Mouse (Mus musculus): Measurements from ENCODE around the gene Ube2n.
A peak's percentile ranks its signal among the peaks of the same experiment; 100 is the strongest.

Gene Ube2n

DNA sequence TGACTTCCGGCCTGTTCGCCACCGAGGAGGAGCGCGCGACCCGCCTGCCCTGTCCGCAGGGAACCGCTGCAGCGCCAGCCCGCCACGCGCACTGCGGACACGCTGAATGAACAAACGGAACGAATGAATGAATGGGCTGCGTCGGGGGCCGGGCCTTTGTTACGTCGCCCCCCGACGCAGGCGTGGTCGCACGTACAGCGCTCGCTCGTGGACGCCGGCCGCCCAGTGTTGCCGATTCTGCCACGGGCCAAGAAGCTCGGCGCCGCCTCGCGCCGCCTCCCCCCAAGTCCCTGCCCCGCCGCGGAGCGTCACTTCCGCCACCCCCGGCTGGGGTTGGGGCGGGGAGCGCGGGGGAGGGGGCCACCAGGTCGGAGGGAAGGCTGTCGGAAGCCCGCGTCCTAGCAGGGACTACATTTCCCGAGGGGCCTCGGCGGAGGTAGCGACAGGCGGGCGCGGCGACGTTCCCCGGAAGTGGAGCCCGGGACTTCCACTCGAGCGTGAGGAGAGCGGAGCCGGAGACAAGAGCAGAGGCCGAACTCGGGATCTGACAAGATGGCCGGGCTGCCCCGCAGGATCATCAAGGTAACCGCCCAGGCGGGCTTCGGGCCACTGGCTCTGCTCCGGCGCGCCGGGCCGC is at the start of gene Ube2n:
Gene Ube2n, plus strand, starts transcription at position 490 of the 637 bp plus-strand sequence.
- peak; percentile 99 for DNase-seq (ENCODE audit: low read depth, low spot score)

DNA sequence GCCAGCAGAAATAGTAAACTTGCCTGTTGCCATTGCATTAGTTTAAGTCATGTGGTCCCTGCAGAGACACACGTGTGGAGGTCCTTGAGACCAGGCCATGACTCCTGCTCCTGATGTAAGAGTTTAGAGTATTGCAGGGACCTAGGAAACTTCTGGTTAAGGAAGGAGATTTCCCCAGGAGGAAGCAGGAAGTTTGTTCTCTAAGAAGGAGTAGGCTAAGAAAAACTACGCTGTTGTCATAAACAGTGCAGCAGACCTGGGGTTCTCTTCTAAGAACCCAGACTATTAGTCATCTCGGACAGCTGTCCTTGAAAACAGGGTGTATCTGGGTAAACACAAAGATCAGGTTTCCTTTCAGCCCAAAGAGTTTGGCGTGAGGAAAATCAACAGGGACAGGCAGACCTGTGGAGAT is 49.5 kb upstream of the Ube2n start:
- no peak for DNase-seq (ENCODE audit: low read depth, low spot score)

DNA sequence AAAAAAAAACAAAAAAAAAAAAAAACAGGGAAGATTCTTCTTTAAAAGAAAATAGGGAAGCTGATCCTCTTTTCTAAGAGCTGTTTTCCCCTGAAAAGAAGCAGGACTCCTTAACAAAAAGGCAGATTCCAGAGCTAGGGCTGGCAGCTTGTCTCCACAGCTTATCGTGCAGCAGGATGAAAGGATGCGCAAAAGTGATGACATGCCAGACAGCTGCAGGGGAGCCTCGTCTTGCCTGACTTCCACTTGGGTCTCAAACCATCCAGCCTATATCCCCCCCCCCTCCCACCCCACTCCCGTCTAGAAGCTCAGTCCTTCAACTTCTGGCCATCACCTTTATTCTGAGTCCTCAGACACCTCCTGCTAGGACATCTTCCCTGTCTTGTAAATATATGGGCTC is 46.1 kb upstream of the Ube2n start:
- no peak for DNase-seq (ENCODE audit: low read depth, low spot score)

DNA sequence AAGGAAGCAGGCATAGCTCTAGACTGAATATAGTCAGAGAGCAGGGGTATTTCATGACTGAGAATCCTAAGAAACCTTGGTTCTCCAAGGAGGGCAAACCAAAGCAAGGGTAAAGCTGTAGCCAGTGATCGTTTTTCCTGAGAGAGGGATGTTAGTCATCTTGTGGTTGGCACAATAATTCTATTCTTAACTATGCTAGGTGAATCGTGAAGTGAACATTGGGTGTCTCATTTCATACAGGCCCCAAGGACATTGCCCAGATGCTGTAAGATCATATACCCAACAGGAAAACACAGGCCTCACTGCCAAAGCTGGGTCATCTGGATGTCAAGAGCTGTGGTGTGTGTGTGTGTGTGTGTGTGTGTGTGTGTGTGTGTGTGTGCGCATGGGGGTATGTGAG is 43.8 kb upstream of the Ube2n start:
- DNase-seq (ENCODE audit: low read depth, low spot score) = no peak

DNA sequence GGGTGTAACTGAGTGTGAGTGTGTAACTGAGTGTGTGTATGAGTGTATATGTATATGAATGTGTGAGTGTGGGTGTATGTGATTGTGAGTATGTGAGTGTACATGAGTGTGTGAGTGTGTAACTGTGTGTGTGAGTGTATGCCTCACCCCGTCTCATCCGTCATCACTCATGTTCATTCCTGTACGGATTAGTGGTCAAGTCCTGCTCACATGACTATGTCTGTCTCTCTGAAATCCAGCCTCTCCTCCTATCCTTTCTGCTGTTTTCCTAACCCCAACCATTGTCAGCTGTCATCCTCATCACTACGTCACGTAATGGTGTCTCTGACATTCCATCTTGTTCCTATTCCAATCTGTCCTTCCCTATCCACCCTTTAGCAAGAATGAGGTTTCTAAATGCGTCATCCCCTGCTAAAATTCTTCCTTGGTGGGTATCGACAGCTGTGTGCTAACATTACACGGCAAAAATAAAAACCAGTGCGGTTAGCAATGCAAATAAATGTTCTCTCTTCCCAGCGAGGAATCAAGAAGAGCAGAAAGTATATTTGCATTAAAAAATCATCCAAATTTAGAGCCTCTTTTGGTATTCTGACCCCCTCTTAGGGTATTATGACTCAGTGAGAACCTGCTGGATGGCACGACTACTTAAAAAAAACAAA is 42.9 kb upstream of the Ube2n start:
- DNase-seq (ENCODE audit: low read depth, low spot score) = peak; percentile 70

DNA sequence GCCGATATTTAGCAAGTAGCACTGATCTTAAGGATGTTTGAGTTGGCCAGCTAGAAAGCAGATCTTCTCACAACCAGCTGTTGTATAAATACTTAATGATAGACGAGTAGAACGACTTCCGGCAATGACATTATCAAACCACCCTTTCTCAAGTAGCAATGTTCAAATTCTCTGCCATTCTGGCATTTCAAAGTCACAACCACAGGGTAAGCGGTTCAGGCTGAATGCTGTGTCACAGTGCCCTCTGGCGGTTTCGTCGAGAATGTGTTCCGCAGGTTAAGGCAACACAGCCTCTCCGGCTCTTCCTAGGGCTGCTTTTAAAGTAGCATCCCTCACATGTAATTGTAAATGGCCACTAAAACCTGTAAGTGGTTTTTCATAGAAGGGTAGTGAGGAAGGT is 39.0 kb upstream of the Ube2n start:
- peak; percentile 84 for DNase-seq (ENCODE audit: low read depth, low spot score)

DNA sequence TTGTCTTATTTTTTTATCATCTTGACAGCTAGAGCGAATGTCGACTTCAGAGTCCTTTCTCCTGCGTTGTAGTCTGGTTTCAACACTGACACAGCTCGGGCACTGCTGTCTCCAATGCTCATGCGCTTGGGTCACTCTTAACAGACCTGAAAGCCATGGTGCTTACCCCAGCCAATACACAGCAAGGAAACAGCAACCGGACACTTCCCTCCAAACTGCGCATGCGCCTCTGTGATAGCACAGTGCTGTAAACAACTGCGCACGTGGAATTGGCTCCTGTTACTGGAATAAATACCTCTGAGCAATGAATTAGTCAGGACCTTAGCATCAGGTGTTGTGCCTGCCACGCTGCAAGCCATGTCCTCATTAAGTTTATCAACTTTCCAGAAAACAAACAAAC is 37.4 kb upstream of the Ube2n start:
- no peak for DNase-seq (ENCODE audit: low read depth, low spot score)

DNA sequence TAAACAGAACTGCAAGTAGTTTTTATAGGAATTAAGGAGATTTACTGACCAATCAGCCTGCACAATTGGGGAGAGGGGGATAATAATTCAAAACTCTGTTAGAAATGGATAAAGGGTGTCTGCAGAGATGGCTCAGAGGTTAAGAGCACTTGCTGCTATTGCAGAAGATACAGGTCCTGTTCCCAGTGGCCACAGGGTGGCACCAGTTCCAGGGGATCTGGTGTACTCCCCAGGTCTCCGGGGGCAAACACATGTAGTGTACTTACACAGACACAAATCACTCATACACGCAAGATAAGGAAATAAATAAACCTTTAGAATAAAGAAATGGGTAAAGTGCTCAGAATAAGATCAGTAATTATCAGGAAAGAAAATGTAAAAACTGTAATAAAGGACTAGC is 25.3 kb upstream of the Ube2n start:
- DNase-seq (ENCODE audit: low read depth, low spot score) = peak; percentile 58

DNA sequence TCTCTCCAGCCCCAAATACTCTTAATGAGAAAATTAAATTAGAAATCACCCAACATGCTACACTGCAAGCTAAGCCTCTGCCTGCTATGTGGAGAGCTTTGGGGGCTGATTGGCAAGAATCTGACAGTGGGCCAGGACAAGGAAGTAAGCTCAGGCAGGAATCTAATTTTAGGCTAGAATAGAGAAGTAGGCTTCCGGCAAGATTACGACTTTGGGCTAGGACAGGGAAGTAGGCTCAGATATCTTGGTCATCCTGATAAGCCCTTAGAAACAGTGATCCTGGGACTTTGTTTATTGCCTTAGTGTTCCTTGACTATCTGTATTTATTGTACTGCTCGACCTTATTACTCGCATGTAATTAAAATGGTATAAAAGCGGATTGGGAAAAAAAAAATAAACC is 20.7 kb upstream of the Ube2n start:
- no peak for DNase-seq (ENCODE audit: low read depth, low spot score)

DNA sequence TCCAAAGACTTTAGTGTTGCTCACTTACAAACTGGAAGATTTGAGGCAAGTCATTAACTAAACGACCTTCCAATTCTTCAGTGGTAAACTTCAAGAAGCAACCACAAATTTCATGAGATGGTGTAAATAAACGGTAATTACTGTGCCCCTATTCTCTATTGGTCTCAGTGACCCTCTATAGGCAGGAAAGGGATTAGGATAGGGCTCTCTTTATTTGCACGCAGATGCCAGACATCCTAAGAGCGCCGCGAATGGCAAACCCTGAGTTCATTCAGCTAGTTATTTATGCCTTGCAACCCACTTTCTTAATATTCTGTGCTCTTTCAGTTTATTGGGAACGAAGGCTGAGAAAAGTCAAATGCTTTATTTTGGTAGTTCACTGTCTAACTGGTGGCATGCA is 13.9 kb upstream of the Ube2n start:
- DNase-seq (ENCODE audit: low read depth, low spot score) = no peak

DNA sequence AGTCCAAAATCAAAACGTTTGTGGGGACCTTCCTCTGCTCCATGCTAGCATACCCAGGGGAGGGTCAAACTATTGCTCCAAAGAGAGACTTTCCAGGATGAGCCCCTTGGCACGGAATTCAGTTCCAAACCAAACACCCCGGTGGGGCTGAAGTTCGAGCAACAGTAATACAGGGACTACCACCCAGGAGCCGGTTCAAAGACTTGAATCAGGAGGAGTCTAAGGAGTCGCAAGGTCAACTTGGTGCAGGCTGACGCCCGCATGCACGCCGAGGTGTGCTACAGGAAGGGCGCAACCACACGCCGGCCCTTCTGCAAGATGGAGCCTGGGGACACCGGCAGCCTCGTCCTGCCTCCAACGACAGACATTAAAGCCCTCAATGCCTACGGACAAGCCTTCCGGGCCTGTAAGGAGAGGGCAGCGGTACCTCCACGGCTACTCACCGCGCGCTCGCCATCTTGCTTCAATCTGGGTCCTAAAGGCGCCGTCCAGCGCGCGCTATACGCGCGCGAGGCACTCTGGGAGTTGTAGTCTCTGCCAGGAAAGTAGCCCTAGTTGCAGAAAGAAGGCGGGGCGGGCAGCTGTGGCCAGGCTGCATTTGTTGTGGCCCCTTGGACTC is 13.4 kb upstream of the Ube2n start, which contains the start of gene Mrpl42:
Gene Mrpl42, minus strand, starts transcription at position 478 of the 619 bp plus-strand sequence.
- DNase-seq (ENCODE audit: low read depth, low spot score) = peak; percentile 92

DNA sequence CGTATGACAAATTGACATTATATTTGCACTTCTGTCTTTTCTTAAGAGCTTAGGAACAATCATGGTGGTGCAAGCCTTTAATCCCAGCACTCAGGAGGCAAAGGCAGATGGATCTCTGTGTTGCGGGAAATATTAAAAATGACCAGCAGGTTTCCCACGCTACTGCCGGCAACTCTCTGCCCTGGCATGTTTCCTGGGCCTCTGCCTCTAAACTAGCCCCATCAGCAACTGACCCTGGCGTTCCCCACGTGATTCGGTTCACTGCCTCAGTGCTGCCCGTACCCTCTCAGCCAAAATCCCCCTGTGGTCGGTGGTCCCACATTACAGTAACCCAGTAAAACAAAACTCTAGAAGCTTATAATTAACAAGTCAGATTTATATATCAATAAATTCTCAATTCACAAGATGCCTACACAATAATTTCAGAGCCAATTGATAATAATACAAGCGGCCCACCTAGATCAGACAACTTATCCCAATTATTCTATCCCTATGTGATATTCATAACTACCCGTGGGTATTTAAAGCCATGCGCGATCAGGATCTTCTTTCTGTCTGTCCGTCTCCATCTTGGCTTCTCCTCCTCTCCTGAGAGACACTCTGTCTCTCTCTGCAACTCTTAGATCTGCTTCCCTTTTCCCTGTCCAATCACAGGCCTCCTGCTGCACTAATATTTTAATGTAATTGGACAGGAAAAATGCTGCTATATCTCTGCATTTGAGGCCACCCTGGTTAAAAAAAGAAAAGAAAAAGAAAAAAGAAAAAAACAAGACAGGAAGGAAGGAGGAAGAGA is 11.3 kb upstream of the Ube2n start:
- no peak for DNase-seq (ENCODE audit: low read depth, low spot score)

DNA sequence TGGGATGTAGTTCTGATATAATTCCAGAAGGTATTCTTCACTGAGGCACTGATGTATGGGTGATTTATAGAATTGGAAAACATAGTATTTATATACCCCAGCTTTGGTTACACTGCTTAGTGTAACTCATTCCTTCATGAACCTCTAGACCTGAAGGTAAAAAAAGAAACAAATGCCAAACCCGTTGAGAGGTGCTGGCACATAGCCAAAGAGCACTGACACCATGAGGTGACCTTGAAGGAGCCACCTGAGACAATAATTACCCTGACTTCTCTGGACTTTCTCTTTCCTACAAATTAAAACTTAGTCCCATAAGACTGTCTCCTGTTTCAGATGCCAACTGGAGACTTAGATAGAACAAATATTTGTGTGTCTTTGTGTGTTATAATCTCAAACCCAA is 10.6 kb upstream of the Ube2n start:
- DNase-seq (ENCODE audit: low read depth, low spot score) = no peak

DNA sequence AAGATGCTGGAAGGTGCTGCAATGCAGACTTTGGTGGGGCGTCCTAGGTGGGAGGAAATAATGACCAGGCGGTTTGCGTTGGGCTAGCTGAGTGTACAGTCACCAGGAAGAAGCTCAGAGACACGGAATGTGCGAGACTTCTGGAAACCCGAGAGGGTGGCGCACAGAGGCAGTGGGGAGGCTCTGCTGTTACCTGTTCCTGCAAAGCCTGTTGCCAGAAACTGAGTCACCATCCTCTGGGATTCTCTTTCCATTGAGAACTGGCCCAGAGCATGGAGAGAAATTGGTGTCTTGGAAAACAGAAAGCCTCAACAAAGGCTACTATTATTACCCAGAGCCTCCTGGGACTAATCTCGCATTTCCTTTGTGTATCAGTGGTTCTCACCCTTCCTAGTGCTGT is 6.8 kb upstream of the Ube2n start:
- no peak for DNase-seq (ENCODE audit: low read depth, low spot score)

DNA sequence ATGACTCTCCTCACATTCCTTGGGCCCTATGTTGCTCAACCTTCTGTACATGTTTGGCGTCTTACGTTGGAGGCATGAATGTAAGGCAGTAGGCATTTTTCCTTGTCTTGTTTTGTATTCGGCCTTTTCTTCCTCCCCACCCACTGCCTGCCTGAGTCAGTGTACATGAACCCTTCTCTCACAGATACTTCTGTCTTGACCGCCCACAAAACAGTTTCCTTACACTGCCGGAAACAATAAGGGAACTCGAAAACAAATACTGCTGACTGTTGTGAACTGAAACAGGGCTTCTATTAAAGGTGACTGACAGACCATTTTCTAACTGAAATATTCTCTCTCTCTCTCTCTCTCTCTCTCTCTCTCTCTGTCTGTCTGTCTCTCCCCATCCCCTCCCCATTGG is 6.2 kb upstream of the Ube2n start:
- DNase-seq (ENCODE audit: low read depth, low spot score) = peak; percentile 75

DNA sequence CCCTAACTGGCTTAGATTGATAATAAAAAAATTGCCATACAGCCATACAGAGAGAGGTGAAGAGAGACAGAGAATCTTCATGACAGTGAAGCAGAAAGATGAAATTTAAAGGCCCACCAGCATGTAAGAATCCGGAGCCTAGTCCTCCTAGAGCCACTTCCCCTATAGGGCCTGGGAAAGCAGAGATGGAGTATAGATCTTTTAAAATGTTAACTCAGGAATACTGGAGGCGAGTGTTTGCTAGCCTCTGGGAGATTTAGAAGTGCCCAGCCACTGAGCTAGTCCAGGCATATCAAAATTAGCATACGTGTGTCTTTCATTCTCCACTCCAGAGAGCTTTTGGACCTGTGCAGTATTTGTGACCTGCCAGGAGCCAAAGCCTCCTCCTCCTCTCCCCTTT is 5.7 kb upstream of the Ube2n start:
- DNase-seq (ENCODE audit: low read depth, low spot score) = no peak

DNA sequence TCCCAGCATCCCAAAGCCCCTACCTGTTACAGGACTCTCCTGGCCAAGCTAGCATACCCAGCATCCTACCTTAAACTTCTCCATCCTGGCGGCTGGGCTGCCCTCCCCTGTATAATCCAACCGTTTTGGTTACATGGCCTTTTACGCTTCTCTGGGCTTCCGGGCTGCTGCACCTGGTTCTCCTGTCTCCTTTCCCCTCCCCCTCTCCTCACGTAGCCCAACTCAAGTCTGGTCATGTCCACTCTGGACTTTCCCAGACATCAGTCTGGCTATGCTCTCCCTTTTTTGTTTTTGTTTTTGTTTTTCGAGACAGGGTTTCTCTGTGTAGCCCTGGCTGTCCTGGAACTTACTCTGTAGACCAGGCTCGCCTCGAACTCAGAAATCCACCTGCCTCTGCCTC is 2.3 kb upstream of the Ube2n start:
- no peak for DNase-seq (ENCODE audit: low read depth, low spot score)

DNA sequence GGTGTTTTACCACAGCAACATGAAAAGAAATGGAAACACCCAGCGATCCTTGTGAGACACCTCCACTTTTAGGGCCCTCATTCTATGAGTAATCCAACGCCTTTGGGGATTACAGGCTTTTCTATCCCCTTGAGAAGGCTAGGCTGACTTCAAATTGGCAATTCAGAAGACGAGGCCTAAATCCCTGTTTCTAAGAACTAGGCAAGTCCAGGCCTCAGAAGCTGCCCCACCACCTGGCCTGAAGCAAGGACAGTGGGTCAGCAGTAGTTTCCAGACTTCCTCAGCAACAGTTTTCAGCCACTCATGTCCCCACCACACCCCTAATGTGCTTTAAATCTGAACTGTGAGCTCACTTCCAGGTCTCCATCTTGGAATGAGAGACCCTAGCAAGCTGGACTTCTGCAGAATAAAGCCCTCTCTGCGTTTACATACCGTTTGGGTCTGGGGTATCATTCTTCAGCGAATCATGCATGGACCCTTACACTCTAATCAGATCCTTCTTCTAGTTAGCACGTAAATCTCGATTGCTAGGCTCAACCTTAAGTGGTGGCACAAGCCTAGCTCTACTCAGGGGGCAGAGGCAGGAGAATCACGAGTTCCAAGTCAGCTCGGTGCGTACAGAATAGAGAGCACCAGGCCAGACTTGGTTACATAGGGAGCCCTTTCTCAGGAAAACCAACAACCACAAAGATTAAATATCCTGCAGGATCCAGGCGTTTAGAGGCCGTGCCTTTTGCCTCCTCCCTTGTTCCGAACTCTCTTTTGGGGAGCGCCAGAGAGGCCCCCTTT is 983 bp upstream of the Ube2n start:
- peak; percentile 61 for DNase-seq (ENCODE audit: low read depth, low spot score)

DNA sequence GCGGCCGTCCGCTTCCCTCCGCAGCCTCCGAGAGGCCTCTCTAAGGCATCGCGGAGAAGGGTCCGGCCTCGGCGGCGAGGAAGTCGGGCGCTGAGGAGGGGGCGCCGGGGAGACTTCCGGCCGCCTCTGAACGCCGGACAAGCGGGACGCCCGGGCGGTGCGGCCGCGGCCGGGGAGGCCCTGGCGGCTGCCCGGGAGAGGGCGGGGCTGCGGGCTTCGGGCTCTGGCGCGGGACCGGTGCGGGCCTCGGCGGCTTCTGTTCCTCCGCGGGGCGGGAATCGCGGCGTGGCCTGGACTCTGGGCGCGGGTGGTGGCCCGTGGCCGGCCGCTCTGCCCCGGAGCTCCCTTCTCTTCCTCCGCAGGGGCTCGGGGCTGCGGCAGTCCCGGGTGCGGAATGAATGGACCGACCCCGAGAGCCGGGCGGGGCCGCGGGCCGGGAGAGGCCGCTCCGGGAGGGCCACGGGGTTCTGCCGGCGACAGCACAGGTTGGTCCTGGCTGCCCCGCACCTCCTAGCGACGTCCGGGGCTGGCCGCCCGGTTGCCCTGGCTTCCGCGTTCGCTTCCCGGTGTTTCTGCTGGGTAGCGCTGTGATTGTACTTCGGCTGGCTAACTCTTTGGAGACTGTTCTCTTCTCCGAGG is 467 bp downstream of the Ube2n start:
- peak; percentile 68 for DNase-seq (ENCODE audit: low read depth, low spot score)

DNA sequence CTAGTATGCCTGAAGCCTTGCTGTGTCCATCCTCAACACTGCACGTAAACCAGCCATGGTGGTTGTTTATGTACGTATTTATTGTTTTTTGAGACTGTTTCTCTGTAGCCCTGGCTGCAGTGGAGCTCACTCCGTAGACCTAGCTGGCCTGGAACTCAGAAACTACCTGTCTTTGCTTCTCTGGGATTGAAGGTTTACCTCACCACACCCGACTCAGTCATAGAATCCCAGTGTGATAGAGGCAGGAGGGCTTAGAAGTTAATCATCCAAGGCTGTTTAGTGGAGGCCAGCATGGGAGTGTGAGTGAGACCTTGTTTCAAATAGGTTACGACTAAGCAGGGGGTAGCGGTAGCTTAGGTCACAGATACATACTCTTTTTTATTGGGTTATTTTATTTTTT is 2.7 kb downstream of the Ube2n start:
- DNase-seq (ENCODE audit: low read depth, low spot score) = no peak

DNA sequence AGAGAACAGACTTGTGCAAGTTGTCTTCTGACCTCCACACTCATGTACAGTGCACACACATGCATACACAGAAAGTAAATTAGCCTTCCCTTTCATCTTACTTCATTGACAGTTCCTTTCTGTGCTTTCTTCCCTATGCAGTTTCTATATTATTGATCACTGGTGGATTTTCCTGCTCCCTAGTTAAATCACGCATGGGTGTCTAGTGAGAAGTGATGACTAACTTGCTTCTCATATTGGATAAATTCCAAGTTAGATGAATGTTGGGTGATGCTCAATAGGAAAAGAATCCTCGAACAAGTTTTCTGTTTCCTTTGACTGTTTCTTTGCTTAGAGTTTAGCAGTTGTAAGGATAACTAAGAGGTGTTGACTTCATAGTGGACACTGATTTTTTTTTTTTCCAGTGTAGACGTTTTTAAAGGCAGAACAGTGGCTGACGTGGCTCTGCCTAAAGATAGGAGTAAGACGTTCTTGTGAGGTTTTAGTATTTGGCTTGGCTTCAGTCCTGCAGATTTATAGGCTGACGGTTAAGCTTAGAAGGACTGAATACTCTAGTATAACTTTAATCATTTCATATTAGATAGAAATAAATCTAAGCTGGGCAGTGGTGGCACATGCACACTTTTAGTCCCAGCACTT is 10.2 kb downstream of the Ube2n start:
- no peak for DNase-seq (ENCODE audit: low read depth, low spot score)

Measured in A20 (cell line).